In genomic region chr7:45551512-45551883, GRCm38 (mm10) we compare ENCODE assay signal across 25 mouse cellular contexts. TPM values are rescaled to one million over a fixed set of nuclear protein-coding genes. Genes with fewer than 3 reads are reported as not detected.
"Had no signal": no experiment of that assay in that cellular context is flagged by ENCODE, and none has a peak within 500 bp of the region (broad histone marks: within the 10 kb centered on the region; RNA-seq: fewer than 3 reads in every experiment).

No protein-coding gene starts in this region.

- DNase-seq: gastrocnemius, postnatal 25 days; heart, adult 18-20 months; heart, postnatal 14 days; heart, postnatal 4 days; kidney, adult 18-20 months; kidney, adult 8-10 months; kidney, postnatal 10 days; kidney, postnatal 25 days; kidney, postnatal 4 days; left cerebral cortex, postnatal 4 days; liver; liver, embryonic 13.5 days; liver, postnatal 0 days had no signal

- H3K9ac ChIP-seq: heart, embryonic 13.5 days; heart, embryonic 15.5 days; hindbrain, embryonic 12.5 days; hindbrain, embryonic 14.5 days; intestine, embryonic 15.5 days; limb, embryonic 12.5 days; liver, embryonic 13.5 days; liver, embryonic 15.5 days; liver, postnatal 0 days had no signal

- H3K9me3 ChIP-seq: heart, embryonic 13.5 days; heart, embryonic 15.5 days; hindbrain, embryonic 10.5 days; hindbrain, embryonic 12.5 days; intestine, embryonic 15.5 days; limb, embryonic 12.5 days; liver, embryonic 13.5 days; liver, embryonic 15.5 days had no signal

- H3K27ac ChIP-seq: heart, embryonic 13.5 days; heart, embryonic 15.5 days; hindbrain, embryonic 10.5 days; hindbrain, embryonic 12.5 days; hindbrain, embryonic 14.5 days; intestine, embryonic 15.5 days; layer of hippocampus, adult 2 months; left cerebral cortex, adult 2 months; limb, embryonic 12.5 days; liver, embryonic 13.5 days; liver, embryonic 15.5 days had no signal

- H3K36me3 ChIP-seq: heart, embryonic 13.5 days; heart, embryonic 15.5 days; hindbrain, embryonic 10.5 days; hindbrain, embryonic 12.5 days; intestine, embryonic 15.5 days; limb, embryonic 12.5 days; liver, embryonic 13.5 days; liver, embryonic 15.5 days had no signal

- H3K4me3 ChIP-seq: heart, embryonic 13.5 days; heart, embryonic 15.5 days; hindbrain, embryonic 10.5 days; hindbrain, embryonic 12.5 days; intestine, embryonic 15.5 days; layer of hippocampus, adult 2 months; left cerebral cortex, adult 2 months; limb, embryonic 12.5 days; liver, embryonic 13.5 days; liver, embryonic 15.5 days had no signal

- H3K4me1 ChIP-seq: heart, embryonic 13.5 days; heart, embryonic 15.5 days; hindbrain, embryonic 12.5 days; intestine, embryonic 15.5 days; limb, embryonic 12.5 days had no signal

- H3K27me3 ChIP-seq: heart, embryonic 13.5 days; heart, embryonic 15.5 days; hindbrain, embryonic 12.5 days; intestine, embryonic 15.5 days; limb, embryonic 12.5 days; liver, embryonic 15.5 days had no signal

RNA-seq across cellular contexts. Expression of gene Hsd17b14, which starts 3.2 kb away (rescaled TPM):
- total RNA-seq: layer of hippocampus, adult 2 months; layer of hippocampus, postnatal 10 days; left cerebral cortex, postnatal 4 days had no signal
- polyA plus RNA-seq: hindbrain, embryonic 14.5 days had no signal

RNA-seq across cellular contexts. Expression of gene Plekha4, which starts 25.4 kb away (rescaled TPM):
- total RNA-seq: granulocyte monocyte progenitor cell, adult 5-6 weeks had no signal
